Mouse (Mus musculus) gastrocnemius, adult 8-10 months (tissue): ENCODE results near the gene Gm5426. TPM values are rescaled to one million over a fixed set of nuclear protein-coding genes. Genes with fewer than 3 reads are reported as not detected.
"Not testable (repeated sequence)": the region's sequence is repeated elsewhere in the genome, so short reads cannot be mapped to it uniquely, and the experiment has no call there.

Source experiments
- DNase-seq, 2 experiments: peaks; one replicate each; pipeline ENCODE4 v3.0.0; 2022; ENCODE audit warnings: low spot score in 2 of 2
- total RNA-seq, 4 experiments: library from RNA; stranded (reverse); gene quantifications; 2 replicates each; pipeline ENCODE4 v1.2.4; 2022

Gene Gm5426
- total RNA-seq, 4 experiments from 2014 or later: not detected

GRCm38 (mm10) chr10:96138585-96138984 lies 2.2 kb downstream of the Gm5426 start:
- no peak for DNase-seq

DNA sequence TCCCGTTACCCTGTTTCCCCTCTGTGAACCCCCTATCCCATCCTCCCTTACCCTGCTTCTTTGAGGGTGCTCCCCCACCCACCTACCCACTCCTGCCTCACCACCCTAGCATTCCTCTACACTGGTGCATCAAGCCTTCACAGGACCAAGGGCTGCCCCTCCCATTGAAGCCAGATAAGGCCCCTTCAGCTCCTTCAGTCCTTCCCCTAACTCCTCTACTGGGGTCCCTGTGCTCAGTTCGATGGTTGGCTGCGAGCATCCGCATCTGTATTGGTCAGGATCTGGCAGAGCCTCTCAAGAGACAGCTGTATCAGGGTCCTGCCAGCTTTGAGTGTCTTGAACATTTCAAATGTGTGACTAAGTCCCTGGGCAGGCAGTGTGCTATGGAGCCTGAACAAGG lies 2.9 kb downstream of the Gm5426 start:
- DNase-seq: not testable (repeated sequence)

- DNase-seq: no peak
Observed at GRCm38 (mm10) chr10:96146578-96146977, 10.2 kb downstream of the Gm5426 start.

- peak in 1 of 2 experiments; percentile 10 for DNase-seq
Observed at GRCm38 (mm10) chr10:96148250-96148699, 11.9 kb downstream of the Gm5426 start.

DNA sequence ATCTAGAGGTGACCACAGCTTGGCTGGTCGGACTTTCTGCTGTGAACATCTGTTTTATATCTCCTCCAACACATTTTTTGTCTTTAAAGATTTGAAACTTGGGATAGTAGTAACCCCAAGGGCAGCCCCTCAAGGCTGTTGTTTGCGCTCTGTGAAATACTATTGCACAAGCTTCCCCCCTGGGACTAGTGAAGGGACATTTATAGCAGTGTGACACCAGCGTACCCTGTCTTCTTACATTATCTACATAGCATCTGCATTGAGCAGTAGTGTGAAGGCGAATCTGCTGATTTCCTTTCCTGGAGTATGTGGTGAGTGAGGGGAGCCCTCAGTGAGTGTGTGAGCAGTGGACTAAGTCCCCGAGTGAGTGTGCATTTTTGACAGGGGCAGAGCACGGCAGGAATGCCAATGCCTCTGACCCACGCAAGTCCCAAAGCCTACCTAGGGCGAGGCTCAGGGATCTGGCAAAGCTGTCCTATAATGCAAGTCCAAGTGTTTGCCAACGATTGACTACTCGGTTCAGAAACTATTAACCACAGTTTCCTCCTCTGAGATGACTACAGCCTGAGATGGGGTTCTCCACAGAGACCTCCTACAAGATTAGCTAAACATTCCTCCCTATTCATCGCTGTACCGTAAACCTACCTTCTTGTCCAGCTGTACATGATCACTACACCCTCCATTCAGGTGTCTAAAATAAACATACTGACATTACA lies 14.2 kb downstream of the Gm5426 start:
- no peak for DNase-seq

DNA sequence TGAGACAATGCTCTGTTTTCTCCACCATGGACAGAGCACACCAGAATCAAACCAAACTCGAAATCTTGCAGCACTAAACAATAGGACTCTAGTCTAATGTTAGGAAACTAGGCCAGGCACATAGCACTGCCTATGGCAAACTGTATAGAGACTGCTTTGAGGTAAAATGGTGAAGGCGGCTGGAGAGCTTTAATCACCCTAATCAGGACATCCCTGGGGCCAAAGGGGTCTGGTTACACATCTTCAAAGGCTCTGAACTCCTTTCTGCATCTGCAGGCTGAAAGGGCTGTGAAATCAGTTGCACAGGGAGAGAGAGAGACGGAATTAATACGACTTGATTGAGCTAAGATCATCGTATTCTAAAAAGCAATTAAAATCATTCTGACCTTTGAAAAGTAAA lies 16.9 kb downstream of the Gm5426 start:
- DNase-seq: no peak

DNA sequence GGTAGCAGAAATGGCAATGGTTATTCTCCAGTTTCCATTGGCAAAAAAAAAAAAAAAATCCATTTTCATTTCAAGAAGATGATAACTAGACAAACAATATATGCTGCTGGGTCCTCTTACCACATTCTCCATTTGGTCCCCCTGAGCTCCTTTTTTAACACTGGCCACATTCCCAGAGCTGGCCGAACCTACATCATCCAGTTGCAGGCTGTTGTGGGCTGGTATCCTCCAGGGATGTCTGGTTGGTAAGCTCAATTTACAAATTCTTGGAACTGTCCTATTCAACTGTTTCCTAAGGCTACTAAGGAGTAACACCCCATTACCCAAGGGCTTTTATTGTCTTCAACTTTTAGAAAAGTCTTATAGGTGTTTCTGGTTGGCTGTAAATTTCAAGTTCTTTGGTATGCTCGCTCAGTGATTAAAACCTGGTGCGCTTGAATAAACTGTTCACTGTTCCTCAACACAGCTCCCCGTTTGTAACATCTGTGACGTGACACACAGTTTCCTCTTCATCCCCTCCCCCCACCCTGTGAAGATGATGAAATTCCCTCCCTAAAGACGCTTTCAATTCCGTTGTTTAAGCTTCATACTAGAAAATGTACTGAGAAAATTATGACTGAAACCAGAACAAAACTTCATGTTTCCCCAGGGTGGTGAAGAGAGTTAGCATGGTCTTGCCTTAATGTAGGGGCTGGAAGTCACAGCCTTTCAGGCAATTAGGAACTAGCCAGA lies 26.7 kb downstream of the Gm5426 start:
- peak; percentile 25 to 42 for DNase-seq

- no peak for DNase-seq
Observed at GRCm38 (mm10) chr10:96163791-96164190, 27.4 kb downstream of the Gm5426 start.

DNA sequence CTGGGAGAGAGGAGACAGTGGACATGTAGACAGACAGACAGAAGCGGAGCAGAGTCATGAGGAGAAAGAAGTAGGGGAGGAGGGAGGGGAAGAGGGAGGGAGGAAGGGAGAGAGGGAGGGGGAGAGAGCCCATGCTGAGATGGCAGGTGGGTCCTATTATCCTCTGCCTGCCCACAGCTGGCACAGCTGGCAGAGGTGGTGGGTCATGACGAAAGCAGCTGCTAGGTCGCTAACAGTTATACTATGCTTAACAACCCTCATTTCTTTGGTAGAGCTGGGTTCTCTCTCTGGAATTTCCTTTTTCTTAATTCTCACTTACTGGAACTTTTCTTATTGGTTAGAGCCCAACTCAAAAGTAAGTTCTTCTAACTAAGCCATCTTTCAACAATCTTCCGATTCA lies 28.9 kb downstream of the Gm5426 start:
- DNase-seq: no peak

DNA sequence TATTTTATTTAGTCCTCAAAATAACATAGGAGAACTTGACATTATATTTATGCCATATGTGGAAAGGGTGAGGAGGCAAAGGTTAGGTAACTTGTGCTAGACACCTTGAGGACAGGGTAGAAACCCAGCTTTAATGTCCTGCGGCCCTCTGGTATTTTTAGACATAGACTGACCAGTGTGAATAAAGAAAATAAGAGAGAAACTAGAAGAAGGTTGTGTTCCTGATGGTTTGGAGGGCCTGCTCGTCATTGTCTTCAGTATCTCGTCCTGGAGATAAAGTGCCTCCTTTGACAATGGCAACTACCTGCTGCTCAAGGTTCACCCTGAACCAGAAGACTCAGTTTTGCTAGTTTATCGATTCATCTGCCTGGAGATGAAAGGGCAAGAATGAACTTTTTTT lies 32.6 kb downstream of the Gm5426 start:
- no peak for DNase-seq

- peak in 1 of 2 experiments; percentile 37 for DNase-seq
Observed at GRCm38 (mm10) chr10:96171546-96171945, 35.1 kb downstream of the Gm5426 start.

- no peak for DNase-seq
Observed at GRCm38 (mm10) chr10:96172964-96173363, 36.6 kb downstream of the Gm5426 start.

DNA sequence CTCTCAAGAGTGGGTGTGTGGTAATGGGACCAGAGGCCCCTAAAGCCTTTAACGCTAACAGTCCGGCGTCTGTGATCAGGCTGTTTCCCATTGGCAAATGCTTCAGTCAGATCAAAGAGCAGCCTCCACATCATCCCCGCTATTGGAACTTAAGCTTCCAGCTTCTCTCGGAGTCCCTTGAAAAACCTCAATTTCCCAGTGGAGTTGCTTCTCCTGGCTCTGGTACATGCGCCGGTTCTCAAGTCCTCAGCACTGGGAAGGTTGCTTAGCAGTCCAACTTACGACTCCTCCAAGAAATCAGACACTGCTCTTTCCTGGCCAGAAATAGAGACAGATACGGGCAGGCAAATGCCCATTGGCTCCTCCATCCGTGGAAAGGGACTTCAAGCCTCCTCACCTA lies 37.4 kb downstream of the Gm5426 start:
- no peak for DNase-seq

DNA sequence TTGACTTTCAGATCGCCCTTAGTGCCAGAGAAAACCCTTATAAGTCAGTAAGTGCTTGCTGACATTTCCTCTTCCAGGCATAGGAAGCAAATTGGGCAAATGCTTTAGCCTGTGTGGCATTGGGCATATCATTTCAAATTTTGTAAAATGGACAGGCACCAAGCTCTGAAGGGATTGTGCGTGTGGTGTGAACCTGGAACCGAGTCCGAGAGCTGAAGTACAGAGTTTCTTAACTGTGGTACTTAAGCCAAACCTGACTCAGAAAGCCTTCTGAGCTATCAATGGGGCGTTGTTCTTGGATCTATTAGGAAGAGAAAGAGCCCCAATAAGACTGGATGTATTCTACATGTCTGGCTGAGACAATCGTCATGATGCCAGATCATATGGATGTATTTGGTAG lies 40.5 kb downstream of the Gm5426 start:
- DNase-seq: no peak

- DNase-seq: no peak
Observed at GRCm38 (mm10) chr10:96180554-96181397, 44.4 kb downstream of the Gm5426 start.

GRCm38 (mm10) chr10:96181398-96181790 lies 45.0 kb downstream of the Gm5426 start:
- no peak for DNase-seq

- DNase-seq: no peak
Observed at GRCm38 (mm10) chr10:96181883-96182628, 45.7 kb downstream of the Gm5426 start.

DNA sequence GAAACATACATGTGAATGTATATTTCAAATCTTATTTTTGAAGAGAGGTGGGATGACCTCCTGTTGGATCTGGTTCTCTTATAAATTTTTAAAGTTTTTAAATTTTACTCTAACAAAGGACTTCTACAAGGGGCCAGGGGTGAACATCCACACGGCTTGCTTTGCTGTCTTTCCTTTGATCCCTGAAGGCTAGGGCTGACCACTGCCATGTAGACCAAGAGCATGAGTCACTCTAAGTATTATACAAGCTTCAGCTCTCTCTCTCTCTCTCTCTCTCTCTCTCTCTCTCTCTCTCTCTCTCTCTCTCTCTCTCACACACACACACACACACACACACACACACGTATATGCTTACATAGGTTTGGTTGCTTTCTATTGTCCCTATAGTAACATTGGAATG lies 48.6 kb downstream of the Gm5426 start:
- no peak for DNase-seq

DNA sequence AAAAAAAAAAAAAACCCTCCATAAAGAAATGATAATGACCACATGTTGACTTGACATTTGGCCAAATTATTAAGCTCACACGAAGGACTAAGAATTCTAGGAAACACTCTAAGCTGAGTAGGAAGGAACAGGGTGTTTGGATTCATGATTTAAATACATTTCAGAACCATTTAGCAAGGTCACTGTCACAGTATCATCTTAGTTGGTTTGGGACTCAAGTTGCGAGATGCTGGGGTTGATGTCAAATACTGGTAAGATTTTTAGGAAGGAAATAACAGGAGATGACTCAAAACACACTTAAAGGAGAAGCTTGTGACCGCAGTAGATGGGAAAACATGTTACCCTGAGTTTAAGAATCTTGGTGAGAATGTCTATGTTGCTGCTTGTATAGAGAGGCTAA lies 49.2 kb downstream of the Gm5426 start:
- no peak for DNase-seq
